Mouse (Mus musculus): ENCODE data around the gene Gpr162.

DNA sequence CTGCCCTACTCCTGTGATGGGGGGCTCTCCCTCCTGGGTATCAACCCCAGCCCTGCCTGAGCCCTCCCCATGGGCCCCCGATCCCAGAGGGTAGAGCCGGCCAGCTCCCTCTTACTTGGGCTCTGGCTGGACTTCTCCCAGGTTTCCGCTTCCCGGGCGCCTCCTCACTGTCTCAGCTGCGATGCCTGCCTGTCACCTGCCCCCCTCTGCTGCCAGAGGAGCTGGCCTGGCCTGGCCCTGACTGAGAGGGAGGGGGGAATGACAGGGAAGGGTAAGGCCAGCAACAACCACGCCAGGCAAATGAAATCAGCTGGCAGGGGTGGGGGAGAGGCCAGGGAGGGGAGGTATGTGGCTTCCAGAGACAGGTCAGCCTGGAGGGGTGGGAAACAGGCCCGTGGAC, 24.0 kb downstream of the Gpr162 start:
- no peak for TF ChIP-seq MAFK (IDR thresholded peaks at IDR 0.05; ENCODE audit: insufficient replicate concordance, low read length)
- TF ChIP-seq MYC (IDR thresholded peaks at IDR 0.05; ENCODE audit: low read depth, low read length), result no peak
- TF ChIP-seq CTCF (conservative IDR thresholded peaks at IDR 0.05 in 1 of 2, IDR thresholded peaks at IDR 0.05 in 1 of 2; ENCODE audit: low read depth in 2 of 2, low read length in 2 of 2), result no peak
- TF ChIP-seq USF1 (IDR thresholded peaks at IDR 0.05; ENCODE audit: low read depth, low read length), result no peak
- no peak for TF ChIP-seq SIN3A (IDR thresholded peaks at IDR 0.05; ENCODE audit: low read length)
- no peak for TF ChIP-seq POLR2A (IDR thresholded peaks at IDR 0.05; ENCODE audit: low read depth, low read length)
- no peak for TF ChIP-seq CHD2 (IDR thresholded peaks at IDR 0.05; ENCODE audit: low read length)
- no peak for TF ChIP-seq KAT2A (IDR thresholded peaks at IDR 0.05; ENCODE audit: insufficient replicate concordance, low read length)
- no peak for TF ChIP-seq ZMIZ1 (IDR thresholded peaks at IDR 0.05; ENCODE audit: low read depth, low read length)
